Mouse (Mus musculus) megakaryocyte, embryonic 14.5 days (primary cell): ENCODE data around the gene Mei4. TPM values are rescaled to one million over a fixed set of nuclear protein-coding genes. Genes with fewer than 3 reads are reported as not detected.
A peak's percentile ranks its signal among the peaks of the same experiment; 100 is the strongest.

Source experiments
- H3K27me3 ChIP-seq: replicated peaks from 2 replicates; pipeline ENCODE3; 2012; ENCODE audit warnings: inconsistent platforms
- H3K36me3 ChIP-seq: replicated peaks from 2 replicates; pipeline ENCODE3; 2012; ENCODE audit warnings: low read length, inconsistent platforms, mixed read lengths
- H3K4me1 ChIP-seq: 2 replicates; pipeline ENCODE4 v1.6.1; 2012; ENCODE audit warnings: inconsistent platforms
- H3K4me3 ChIP-seq: replicated peaks from 2 replicates; pipeline ENCODE3; 2012; ENCODE audit warnings: moderate library complexity, mild to moderate bottlenecking, inconsistent platforms
- H3K9me3 ChIP-seq: 2 replicates; pipeline ENCODE4 v1.6.1; 2012; ENCODE audit warnings: inconsistent platforms
- FLI1 ChIP-seq: IDR thresholded peaks from 2 replicates; pipeline ENCODE4 v1.6.1; 2012; ENCODE audit warnings: low read length, inconsistent platforms, mixed read lengths
- GATA1 ChIP-seq: IDR thresholded peaks from 3 replicates; pipeline ENCODE4 v1.6.1; 2012; ENCODE audit warnings: mixed read lengths, low read length, inconsistent platforms, borderline replicate concordance
- polyA plus RNA-seq: library from polyadenylated mRNA; stranded (reverse); fragments of >175 nt; gene quantifications from 2 replicates; pipeline ENCODE4 v1.2.3, GENCODE M21; 2012; ENCODE audit warnings: low replicate concordance; ENCODE audit not compliant: insufficient read depth

The Mei4 gene
- polyA plus RNA-seq, result not detected in 2 replicates

DNA sequence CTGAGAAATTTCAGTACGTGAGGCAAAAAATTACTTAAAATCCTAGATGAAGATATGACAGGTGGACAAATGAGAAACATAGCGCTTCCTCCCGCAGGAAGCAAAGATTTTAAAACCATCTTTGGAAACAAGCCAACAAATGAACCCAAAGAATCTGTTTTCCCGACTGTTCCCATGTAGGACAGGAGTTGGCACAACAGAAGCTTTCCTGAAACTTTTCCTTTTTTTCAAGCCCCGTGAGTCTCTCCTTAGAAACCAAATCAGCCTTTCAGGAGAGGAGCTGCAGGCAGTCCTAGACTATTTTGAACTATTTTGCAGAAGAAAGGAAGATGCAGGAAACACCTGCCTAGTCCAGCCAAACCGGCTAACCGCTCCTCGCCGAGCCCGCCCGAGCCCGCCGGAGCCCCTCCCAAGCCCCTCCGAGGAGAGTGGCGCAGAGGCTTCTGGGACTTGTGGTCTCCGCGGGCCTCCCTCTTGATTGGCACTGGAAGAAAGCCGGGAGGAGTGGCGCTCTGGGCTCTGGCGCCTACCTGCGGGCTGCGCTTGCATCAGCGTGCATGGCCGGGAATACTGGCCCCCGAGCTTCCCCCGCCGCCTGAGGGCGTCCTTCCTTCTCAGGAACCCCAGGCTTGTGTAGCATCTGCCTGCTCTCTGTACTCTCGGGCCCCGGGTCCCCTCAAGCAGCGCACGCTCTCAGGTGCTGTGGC is at the start of gene Mei4:
Mei4 (plus strand) TSS at position 490 of the 707 bp plus-strand sequence.
- Histone ChIP-seq H3K9me3 (no peaks in the 10 kb centered on the region), H3K27me3 (peaks cover 7% of the 10 kb centered on the region), H3K36me3 (no peaks in the 10 kb centered on the region), H3K4me1 (peaks cover 7% of the 10 kb centered on the region), H3K4me3 (peak within 1 kb of the TSS; percentile 85)
- no peak for TF ChIP-seq FLI1
- TF ChIP-seq GATA1, result no peak

DNA sequence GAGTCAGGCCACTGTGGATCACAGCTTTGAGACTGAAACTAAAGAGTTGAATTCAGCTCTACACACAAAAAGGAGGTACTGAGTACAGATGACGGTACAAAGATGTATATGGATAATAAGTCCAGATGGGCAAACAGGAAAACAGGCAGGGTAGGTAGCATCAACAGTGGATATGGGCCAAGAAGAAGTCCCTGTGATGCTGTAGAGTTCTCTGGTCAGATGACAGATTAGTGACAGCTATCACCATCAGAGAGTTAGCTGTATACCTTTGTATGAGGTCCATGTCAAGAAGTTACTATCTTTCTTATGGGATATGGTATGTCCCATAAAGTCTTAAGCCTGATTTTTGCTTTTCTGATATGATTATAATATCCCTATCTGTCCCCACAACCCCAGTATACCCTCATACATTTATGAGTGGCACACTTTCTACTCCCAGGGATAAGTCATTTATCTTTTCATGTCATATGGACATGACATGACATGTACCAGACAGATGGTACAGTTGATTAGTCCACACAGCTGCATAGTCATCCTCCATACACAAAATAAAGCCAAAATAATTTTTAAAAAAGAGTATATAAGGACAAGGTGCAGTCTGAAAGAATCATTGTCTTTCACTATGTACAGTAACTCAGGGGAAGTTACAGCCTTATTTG is 43.6 kb upstream of the Mei4 start:
- H3K36me3 ChIP-seq, result no peaks in the 10 kb centered on the region
- no peak overlapping the region for H3K4me3 ChIP-seq
- H3K27me3 ChIP-seq, result no peaks in the 10 kb centered on the region
- no peak for TF ChIP-seq FLI1
- no peak for TF ChIP-seq GATA1
- H3K4me1 ChIP-seq, result no peaks in the 10 kb centered on the region
- H3K9me3 ChIP-seq, result no peaks in the 10 kb centered on the region

DNA sequence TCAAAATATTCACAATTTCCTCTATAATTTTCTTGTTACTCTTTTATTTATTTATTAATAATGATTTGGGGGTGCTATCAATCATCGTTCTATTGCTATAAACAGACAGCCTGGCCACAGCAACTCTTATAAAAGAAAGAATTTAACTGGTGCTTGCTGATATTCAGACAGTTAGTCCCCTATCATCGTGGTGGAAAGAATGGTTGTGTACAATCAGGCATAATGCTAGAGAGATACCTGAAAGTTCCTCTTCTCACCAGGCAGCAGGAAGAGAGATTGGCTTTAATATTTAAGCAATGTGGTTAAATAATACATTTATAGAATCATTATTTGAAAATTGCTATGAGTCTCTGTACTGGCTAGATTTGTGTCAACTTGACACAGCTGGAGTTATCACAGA is 35.9 kb upstream of the Mei4 start:
- TF ChIP-seq GATA1 (no peak), FLI1 (no peak)
- no peak overlapping the region for H3K4me3 ChIP-seq
- no peaks in the 10 kb centered on the region for H3K9me3 ChIP-seq
- H3K4me1 ChIP-seq, result no peaks in the 10 kb centered on the region
- H3K27me3 ChIP-seq, result no peaks in the 10 kb centered on the region
- H3K36me3 ChIP-seq, result no peaks in the 10 kb centered on the region

DNA sequence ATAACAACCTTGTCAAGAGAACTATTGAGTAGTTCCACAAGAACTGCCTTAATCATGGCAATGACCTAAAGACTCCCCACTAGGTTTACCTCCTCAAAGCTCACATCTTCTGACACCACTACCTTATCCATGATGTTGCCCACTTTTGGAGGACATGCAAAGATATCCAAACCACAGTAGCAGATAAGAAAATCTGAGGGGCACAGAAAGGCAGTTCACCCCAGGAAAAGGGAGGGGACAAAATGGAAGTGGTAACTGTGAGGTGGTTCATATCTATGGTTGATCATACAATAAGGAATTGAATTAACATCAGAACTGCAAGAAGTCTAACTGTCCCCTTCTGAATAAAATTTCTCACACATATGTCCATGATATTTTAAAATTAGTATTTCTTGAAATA is 29.4 kb upstream of the Mei4 start:
- Histone ChIP-seq H3K4me3 (no peak overlapping the region), H3K4me1 (no peaks in the 10 kb centered on the region), H3K36me3 (no peaks in the 10 kb centered on the region), H3K9me3 (no peaks in the 10 kb centered on the region), H3K27me3 (no peaks in the 10 kb centered on the region)
- no peak for TF ChIP-seq GATA1

DNA sequence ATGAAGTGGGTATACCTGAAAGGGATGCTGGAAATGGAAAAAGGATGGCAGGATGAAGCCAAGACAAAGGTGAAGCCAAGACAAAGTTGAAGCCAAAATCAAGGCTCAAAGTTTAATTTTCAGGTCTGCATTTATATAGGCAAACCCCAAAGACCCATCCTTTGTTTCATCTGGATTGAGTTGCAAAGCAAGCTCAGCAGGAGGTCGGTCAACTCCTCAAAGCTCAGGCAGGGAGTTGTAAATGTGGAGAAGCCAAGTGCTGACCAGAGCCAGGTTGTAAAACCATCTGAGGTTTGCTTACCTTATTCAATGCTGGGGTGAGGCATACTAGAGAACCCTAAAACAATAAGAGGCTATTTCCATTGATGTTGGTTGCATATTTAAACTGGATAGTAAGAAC is 4.6 kb upstream of the Mei4 start:
- Histone ChIP-seq H3K4me3 (no peak overlapping the region), H3K27me3 (peaks cover 7% of the 10 kb centered on the region), H3K9me3 (no peaks in the 10 kb centered on the region), H3K36me3 (no peaks in the 10 kb centered on the region), H3K4me1 (peaks cover 6% of the 10 kb centered on the region)
- TF ChIP-seq FLI1 (no peak), GATA1 (no peak)

DNA sequence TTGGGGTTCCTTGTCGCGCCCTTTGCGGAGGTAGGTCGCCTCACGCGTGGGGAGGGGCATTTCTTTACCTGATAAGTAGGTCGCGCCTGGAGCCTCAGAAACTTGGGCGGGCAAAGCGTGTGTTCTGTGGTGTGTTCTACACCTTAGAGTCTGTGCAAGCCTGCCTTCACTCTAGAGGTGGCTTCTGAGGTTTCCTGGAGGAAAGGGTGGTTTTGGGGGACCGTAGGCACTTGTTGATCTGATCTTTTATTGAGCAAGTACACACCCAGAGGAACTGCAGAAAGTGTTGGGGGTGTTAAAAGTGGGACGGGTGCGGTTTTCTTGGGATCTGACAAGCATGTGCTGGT is 391 bp downstream of the Mei4 start:
- TF ChIP-seq FLI1, result no peak
- no peak for TF ChIP-seq GATA1
- Histone ChIP-seq H3K4me1 (peaks cover 7% of the 10 kb centered on the region), H3K4me3 (peak overlapping the region; percentile 85), H3K36me3 (no peaks in the 10 kb centered on the region), H3K9me3 (no peaks in the 10 kb centered on the region), H3K27me3 (peaks cover 7% of the 10 kb centered on the region)

DNA sequence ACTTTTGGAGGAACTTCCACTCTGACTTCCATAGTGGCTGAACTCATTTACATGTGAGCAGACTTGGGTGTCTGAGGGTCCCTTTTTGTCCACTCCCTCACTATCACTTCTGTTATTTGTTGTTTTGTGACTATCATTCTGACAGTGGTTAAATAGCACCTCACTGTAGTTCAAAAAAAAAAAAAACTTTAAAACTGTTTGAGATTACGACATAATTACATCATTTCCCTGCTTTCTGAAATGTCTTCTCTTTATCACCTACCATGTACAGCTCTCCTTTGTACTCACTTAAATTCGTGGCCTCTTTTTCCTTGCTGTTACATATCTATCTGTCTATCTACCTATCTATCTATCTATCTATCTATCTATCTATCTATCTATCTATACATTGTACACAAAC is 2.6 kb downstream of the Mei4 start:
- Histone ChIP-seq H3K27me3 (peaks cover 7% of the 10 kb centered on the region), H3K4me3 (no peak overlapping the region), H3K4me1 (peaks cover 7% of the 10 kb centered on the region), H3K36me3 (no peaks in the 10 kb centered on the region), H3K9me3 (no peaks in the 10 kb centered on the region)
- TF ChIP-seq GATA1 (no peak), FLI1 (no peak)

DNA sequence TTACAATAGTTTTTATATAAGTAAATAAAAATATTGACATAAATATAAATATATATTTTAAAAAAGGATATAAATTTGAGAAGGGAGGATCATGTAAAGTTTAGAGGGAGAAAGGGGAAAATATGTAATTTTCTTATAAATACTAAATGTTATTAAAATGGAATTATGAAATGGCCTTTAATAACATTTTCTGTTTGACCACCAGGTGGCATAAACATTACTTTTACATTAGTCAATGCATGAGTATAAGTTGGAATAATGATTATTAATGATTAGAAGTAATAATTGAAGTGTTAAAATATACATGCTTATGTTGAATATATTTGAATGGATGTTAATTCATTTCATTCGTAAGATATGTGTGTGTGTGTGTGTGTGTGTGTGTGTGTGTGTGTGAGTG is 58.0 kb downstream of the Mei4 start:
- Histone ChIP-seq H3K4me3 (no peak overlapping the region), H3K4me1 (no peaks in the 10 kb centered on the region), H3K27me3 (no peaks in the 10 kb centered on the region), H3K36me3 (no peaks in the 10 kb centered on the region), H3K9me3 (no peaks in the 10 kb centered on the region)
- no peak for TF ChIP-seq GATA1
- TF ChIP-seq FLI1, result no peak

DNA sequence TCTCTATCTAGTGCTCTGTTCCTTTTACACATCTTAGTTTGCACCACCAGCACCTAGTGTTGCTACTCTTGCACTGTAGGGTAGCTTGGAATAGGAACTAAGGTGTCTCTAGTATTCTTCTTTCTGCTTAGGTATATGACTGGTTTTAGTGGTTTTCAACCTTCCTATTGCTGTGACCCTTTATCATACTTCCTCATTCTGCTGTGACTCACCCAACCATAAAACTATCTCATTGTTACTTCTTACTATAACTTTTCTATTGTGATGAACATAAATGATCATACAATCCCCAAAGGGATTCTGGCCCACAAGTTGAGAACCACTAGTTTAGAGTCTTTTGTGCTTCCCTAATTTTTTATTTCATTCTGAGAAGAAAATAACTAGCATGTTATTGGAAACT is 61.3 kb downstream of the Mei4 start:
- no peaks in the 10 kb centered on the region for H3K36me3 ChIP-seq
- H3K27me3 ChIP-seq, result no peaks in the 10 kb centered on the region
- H3K4me3 ChIP-seq, result no peak overlapping the region
- H3K4me1 ChIP-seq, result no peaks in the 10 kb centered on the region
- no peaks in the 10 kb centered on the region for H3K9me3 ChIP-seq
- TF ChIP-seq FLI1 (no peak), GATA1 (no peak)

DNA sequence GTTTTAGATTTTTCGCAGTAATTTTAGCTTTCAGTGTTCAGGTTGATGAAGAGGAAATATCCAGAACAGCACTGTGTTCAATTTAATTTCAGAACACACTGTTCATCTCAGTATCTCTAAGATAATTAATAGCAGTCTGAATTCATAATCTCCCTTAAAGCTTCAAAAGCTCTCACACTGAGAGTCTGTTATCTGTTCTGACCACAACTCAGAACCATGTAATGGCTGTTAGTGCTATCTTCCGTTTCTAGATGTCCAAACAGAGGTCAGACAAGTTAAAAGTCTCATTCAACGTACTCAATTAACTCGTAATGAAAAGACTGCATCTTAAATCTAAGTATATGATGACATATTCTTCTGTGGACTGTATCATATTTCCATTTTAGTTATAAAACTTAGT is 77.1 kb downstream of the Mei4 start:
- no peak overlapping the region for H3K4me3 ChIP-seq

More for the DNA sequence above, 77.1 kb downstream of the Mei4 start:
- Histone ChIP-seq H3K36me3 (no peaks in the 10 kb centered on the region), H3K27me3 (no peaks in the 10 kb centered on the region), H3K9me3 (no peaks in the 10 kb centered on the region), H3K4me1 (no peaks in the 10 kb centered on the region)
- TF ChIP-seq GATA1, result no peak
